Mouse (Mus musculus) neural tube, embryonic 13.5 days (tissue): ENCODE results near the gene Gm11563. TPM values are rescaled to one million over a fixed set of nuclear protein-coding genes. Genes with fewer than 3 reads are reported as not detected.
"Not testable (repeated sequence)": the region's sequence is repeated elsewhere in the genome, so short reads cannot be mapped to it uniquely, and the experiment has no call there.

Source experiments
- ATAC-seq: fragments of 200-750 bp; cut with Nextera tagmentation; 2 replicates; pipeline ENCODE4 v1.8.0; 2017; ENCODE audit warnings: low read depth, mild to moderate bottlenecking, moderate TSS enrichment, moderate library complexity
- H3K27ac ChIP-seq: fragments of 300-500 bp; sonication (generic); replicated peaks from 2 replicates; pipeline ENCODE4 v1.5.1; 2015; ENCODE audit warnings: moderate library complexity, mild to moderate bottlenecking, inconsistent platforms
- H3K27me3 ChIP-seq: fragments of 300-500 bp; sonication (generic); 2 replicates; pipeline ENCODE4 v1.6.1; 2015; ENCODE audit warnings: mild to moderate bottlenecking, inconsistent platforms
- H3K36me3 ChIP-seq: fragments of 300-500 bp; sonication (generic); 2 replicates; pipeline ENCODE4 v1.6.1; 2015; ENCODE audit warnings: mild to moderate bottlenecking, inconsistent platforms
- H3K4me1 ChIP-seq: fragments of 300-500 bp; sonication (generic); replicated peaks from 2 replicates; pipeline ENCODE4 v1.6.1; 2015; ENCODE audit warnings: inconsistent platforms
- H3K4me2 ChIP-seq: fragments of 300-500 bp; sonication (generic); 2 replicates; pipeline ENCODE4 v1.6.1; 2015; ENCODE audit warnings: inconsistent platforms, mild to moderate bottlenecking, moderate library complexity
- H3K4me3 ChIP-seq: fragments of 300-500 bp; sonication (generic); 2 replicates; pipeline ENCODE4 v1.5.1; 2015; ENCODE audit warnings: mild to moderate bottlenecking, inconsistent platforms
- H3K9ac ChIP-seq: fragments of 300-500 bp; sonication (generic); 2 replicates; pipeline ENCODE4 v1.6.1; 2015; ENCODE audit warnings: moderate library complexity, mild to moderate bottlenecking, inconsistent platforms
- H3K9me3 ChIP-seq: fragments of 300-500 bp; sonication (generic); 2 replicates; pipeline ENCODE4 v1.6.1; 2016; ENCODE audit warnings: inconsistent platforms
- whole genome bisulfite sequencing: fragments of 180-500 bp; shearing (Covaris S2); methylation state at CpG from one replicate; pipeline ENCODE4 v1.1.7; 2015; 5-methylcytosine and 5-hydroxymethylcytosine counted together
- polyA plus RNA-seq: library from polyadenylated mRNA; unstranded; fragments of >200 nt; fragmentation: Nextera tagmentation; extraction: Ambion mirVana; gene quantifications from 2 replicates; pipeline ENCODE4 v1.2.1, GENCODE M21; 2015

The Gm11563 gene
- polyA plus RNA-seq, 1 experiment from 2014 or later = not detected

GRCm38 (mm10) chr11:99637086-99637485 is 21.7 kb downstream of the Gm11563 start:
- H3K4me2 ChIP-seq = no peak overlapping the region
- no peak for ATAC-seq
- no peaks in the 10 kb centered on the region for H3K4me1 ChIP-seq
- no peaks in the 10 kb centered on the region for H3K36me3 ChIP-seq
- no peak overlapping the region for H3K4me3 ChIP-seq
- no peak overlapping the region for H3K9ac ChIP-seq
- no peaks in the 10 kb centered on the region for H3K9me3 ChIP-seq
- 77% methylated on average over 1 of the region's 1 CpGs for WGBS
- no peak overlapping the region for H3K27ac ChIP-seq
- H3K27me3 ChIP-seq = no peaks in the 10 kb centered on the region

- no peaks in the 10 kb centered on the region for H3K27me3 ChIP-seq
- no peak within 1 kb of the TSS for H3K4me3 ChIP-seq
- ATAC-seq = no peak
- no peaks in the 10 kb centered on the region for H3K4me1 ChIP-seq
- H3K9ac ChIP-seq = no peak within 1 kb of the TSS
- H3K9me3 ChIP-seq = no peaks in the 10 kb centered on the region
- no peak within 1 kb of the TSS for H3K4me2 ChIP-seq
- no peak within 1 kb of the TSS for H3K27ac ChIP-seq
- H3K36me3 ChIP-seq = no peaks in the 10 kb centered on the region
- WGBS = 43% methylated on average over 8 of the region's 8 CpGs
Measured at GRCm38 (mm10) chr11:99634653-99635134, 24.1 kb downstream of the Gm11563 start, which contains the start of gene Krtap4-2. TSS of gene Krtap4-2 (minus strand) at chr11:99635084.

- Histone ChIP-seq H3K9ac (no peak overlapping the region), H3K4me2 (no peak overlapping the region), H3K36me3 (no peaks in the 10 kb centered on the region), H3K27ac (no peak overlapping the region), H3K27me3 (no peaks in the 10 kb centered on the region), H3K4me1 (no peaks in the 10 kb centered on the region), H3K9me3 (no peaks in the 10 kb centered on the region), H3K4me3 (no peak overlapping the region)
- WGBS = 79% methylated on average over 2 of the region's 2 CpGs
- ATAC-seq = no peak
Measured at GRCm38 (mm10) chr11:99633293-99633692, 25.5 kb downstream of the Gm11563 start.

- Histone ChIP-seq H3K9me3 (no peaks in the 10 kb centered on the region), H3K9ac (no peak overlapping the region), H3K4me3 (no peak overlapping the region), H3K36me3 (no peaks in the 10 kb centered on the region), H3K4me1 (no peaks in the 10 kb centered on the region), H3K4me2 (no peak overlapping the region), H3K27ac (no peak overlapping the region), H3K27me3 (no peaks in the 10 kb centered on the region)
- ATAC-seq = no peak
- 82% methylated on average over 3 of the region's 3 CpGs for WGBS
Measured at GRCm38 (mm10) chr11:99630890-99631289, 27.9 kb downstream of the Gm11563 start.

GRCm38 (mm10) chr11:99628138-99628537 is 30.6 kb downstream of the Gm11563 start, which contains the start of gene Krtap4-1:
TSS of gene Krtap4-1 (minus strand) at chr11:99628238.
- H3K36me3 ChIP-seq = no peaks in the 10 kb centered on the region
- no peaks in the 10 kb centered on the region for H3K27me3 ChIP-seq
- H3K9ac ChIP-seq = no peak within 1 kb of the TSS
- no peaks in the 10 kb centered on the region for H3K4me1 ChIP-seq
- WGBS = 86% methylated on average over 4 of the region's 4 CpGs
- no peak within 1 kb of the TSS for H3K4me3 ChIP-seq
- H3K27ac ChIP-seq = no peak within 1 kb of the TSS
- H3K9me3 ChIP-seq = no peaks in the 10 kb centered on the region
- no peak for ATAC-seq
- no peak within 1 kb of the TSS for H3K4me2 ChIP-seq

GRCm38 (mm10) chr11:99620335-99620734 is 38.4 kb downstream of the Gm11563 start, which contains the start of gene Gm11562:
TSS of gene Gm11562 (minus strand) at chr11:99620435.
- 91% methylated on average over 2 of the region's 2 CpGs for WGBS
- Histone ChIP-seq H3K27ac (no peak within 1 kb of the TSS), H3K36me3 (no peaks in the 10 kb centered on the region), H3K4me2 (no peak within 1 kb of the TSS), H3K27me3 (no peaks in the 10 kb centered on the region), H3K4me1 (no peaks in the 10 kb centered on the region), H3K4me3 (no peak within 1 kb of the TSS), H3K9ac (no peak within 1 kb of the TSS), H3K9me3 (no peaks in the 10 kb centered on the region)
- no peak for ATAC-seq

- no peak within 1 kb of the TSS for H3K4me2 ChIP-seq
- 62% methylated on average over 3 of the region's 3 CpGs for WGBS
- no peak within 1 kb of the TSS for H3K4me3 ChIP-seq
- no peaks in the 10 kb centered on the region for H3K27me3 ChIP-seq
- H3K4me1 ChIP-seq = no peaks in the 10 kb centered on the region
- H3K9me3 ChIP-seq = no peaks in the 10 kb centered on the region
- H3K36me3 ChIP-seq = no peaks in the 10 kb centered on the region
- no peak within 1 kb of the TSS for H3K27ac ChIP-seq
- H3K9ac ChIP-seq = no peak within 1 kb of the TSS
- no peak for ATAC-seq
Measured at GRCm38 (mm10) chr11:99614796-99615363, 43.9 kb downstream of the Gm11563 start, which contains the start of gene Krtap2-4. TSS of gene Krtap2-4 (minus strand) at chr11:99614846.

- not testable (repeated sequence) for H3K4me2 ChIP-seq, H3K9ac ChIP-seq, ATAC-seq, H3K27me3 ChIP-seq, H3K4me1 ChIP-seq, H3K9me3 ChIP-seq, H3K36me3 ChIP-seq, H3K27ac ChIP-seq, H3K4me3 ChIP-seq
- 50% methylated on average over 1 of the region's 2 CpGs for WGBS
Measured at GRCm38 (mm10) chr11:99610089-99610488, 48.7 kb downstream of the Gm11563 start, which contains the start of gene Gm11937. TSS of gene Gm11937 (minus strand) at chr11:99610189.

- H3K9ac ChIP-seq = no peak overlapping the region
- no peaks in the 10 kb centered on the region for H3K36me3 ChIP-seq
- 64% methylated on average over 1 of the region's 1 CpGs for WGBS
- no peaks in the 10 kb centered on the region for H3K9me3 ChIP-seq
- H3K27me3 ChIP-seq = no peaks in the 10 kb centered on the region
- no peaks in the 10 kb centered on the region for H3K4me1 ChIP-seq
- H3K27ac ChIP-seq = no peak overlapping the region
- H3K4me3 ChIP-seq = no peak overlapping the region
- no peak for ATAC-seq
- no peak overlapping the region for H3K4me2 ChIP-seq
Measured at GRCm38 (mm10) chr11:99609126-99609525, 49.6 kb downstream of the Gm11563 start.

Other genes starting within 250 kb of the Gm11563 start
- gene Krt12, start 236.7 kb downstream of the Gm11563 start, polyA plus RNA-seq = 0.13 TPM in 1 of 2 replicates, not detected in the other
- 0.42 TPM in 1 of 2 replicates, not detected in the other for gene Krt20, start 220.8 kb downstream of the Gm11563 start, polyA plus RNA-seq
- gene Krt23, start 165.8 kb downstream of the Gm11563 start, polyA plus RNA-seq = 0.19 TPM in 1 of 2 replicates, not detected in the other
- gene Krt39, start 137.6 kb downstream of the Gm11563 start, polyA plus RNA-seq = not detected in 2 replicates
- not detected in 2 replicates for gene Krt40, start 115.8 kb downstream of the Gm11563 start, polyA plus RNA-seq
- gene Krtap3-3, start 108.1 kb downstream of the Gm11563 start, polyA plus RNA-seq = not detected in 2 replicates
- not detected in 2 replicates for gene Krtap3-2, start 102.1 kb downstream of the Gm11563 start, polyA plus RNA-seq
- not detected in 2 replicates for gene Gm11939, start 99.5 kb downstream of the Gm11563 start, polyA plus RNA-seq
- not detected in 2 replicates for gene Krtap3-1, start 92.3 kb downstream of the Gm11563 start, polyA plus RNA-seq
- gene Krtap1-5, start 77.9 kb downstream of the Gm11563 start, polyA plus RNA-seq = not detected in 2 replicates
- gene Krtap1-4, start 75.3 kb downstream of the Gm11563 start, polyA plus RNA-seq = not detected in 2 replicates
- not detected in 2 replicates for gene Krtap1-3, start 67.6 kb downstream of the Gm11563 start, polyA plus RNA-seq
- gene Krtap9-3, start 60.9 kb downstream of the Gm11563 start, polyA plus RNA-seq = not detected in 2 replicates
- not detected in 2 replicates for gene Gm11938, start 55.7 kb downstream of the Gm11563 start, polyA plus RNA-seq
- gene Gm11937, start 48.8 kb downstream of the Gm11563 start, polyA plus RNA-seq = not detected in 2 replicates
- gene Krtap2-4, start 44.1 kb downstream of the Gm11563 start, polyA plus RNA-seq = not detected in 2 replicates
- gene Gm11562, start 38.5 kb downstream of the Gm11563 start, polyA plus RNA-seq = not detected in 2 replicates
- not detected in 2 replicates for gene Krtap4-1, start 30.7 kb downstream of the Gm11563 start, polyA plus RNA-seq
- gene Krtap4-2, start 23.9 kb downstream of the Gm11563 start, polyA plus RNA-seq = not detected in 2 replicates
- not detected in 2 replicates for gene Krtap4-7, start 14.9 kb downstream of the Gm11563 start, polyA plus RNA-seq
- not detected in 2 replicates for gene Gm11555, start 8.7 kb downstream of the Gm11563 start, polyA plus RNA-seq
- not detected in 2 replicates for gene Krtap4-6, start 7.0 kb upstream of the Gm11563 start, polyA plus RNA-seq
- gene Gm14190, start 31.8 kb upstream of the Gm11563 start, polyA plus RNA-seq = not detected in 2 replicates
- gene Gm14180, start 75.3 kb upstream of the Gm11563 start, polyA plus RNA-seq = not detected in 2 replicates
- not detected in 2 replicates for gene Gm11595, start 114.0 kb upstream of the Gm11563 start, polyA plus RNA-seq
- gene Krtap4-8, start 121.7 kb upstream of the Gm11563 start, polyA plus RNA-seq = not detected in 2 replicates
- not detected in 2 replicates for gene Krtap4-9, start 126.2 kb upstream of the Gm11563 start, polyA plus RNA-seq
- gene Gm11596, start 134.5 kb upstream of the Gm11563 start, polyA plus RNA-seq = not detected in 2 replicates
- not detected in 2 replicates for gene Gm11569, start 140.0 kb upstream of the Gm11563 start, polyA plus RNA-seq
- gene Gm11554, start 145.5 kb upstream of the Gm11563 start, polyA plus RNA-seq = not detected in 2 replicates
- gene Krtap4-13, start 150.9 kb upstream of the Gm11563 start, polyA plus RNA-seq = not detected in 2 replicates
- gene Gm11564, start 156.7 kb upstream of the Gm11563 start, polyA plus RNA-seq = not detected in 2 replicates
- gene 2300003K06Rik, start 179.1 kb upstream of the Gm11563 start, polyA plus RNA-seq = not detected in 2 replicates
- not detected in 2 replicates for gene Krtap4-16, start 192.6 kb upstream of the Gm11563 start, polyA plus RNA-seq
- not detected in 2 replicates for gene Gm11568, start 199.0 kb upstream of the Gm11563 start, polyA plus RNA-seq
- gene Gm11559, start 205.5 kb upstream of the Gm11563 start, polyA plus RNA-seq = not detected in 2 replicates
- gene Krtap9-1, start 214.4 kb upstream of the Gm11563 start, polyA plus RNA-seq = not detected in 2 replicates
- gene Gm11567, start 220.2 kb upstream of the Gm11563 start, polyA plus RNA-seq = not detected in 2 replicates
- gene Krtap31-1, start 249.0 kb upstream of the Gm11563 start, polyA plus RNA-seq = not detected in 2 replicates